Mouse (Mus musculus): ENCODE data around the gene H60b.
"Not testable (repeated sequence)": the region's sequence is repeated elsewhere in the genome, so short reads cannot be mapped to it uniquely, and the experiment has no call there.

The H60b gene

DNA sequence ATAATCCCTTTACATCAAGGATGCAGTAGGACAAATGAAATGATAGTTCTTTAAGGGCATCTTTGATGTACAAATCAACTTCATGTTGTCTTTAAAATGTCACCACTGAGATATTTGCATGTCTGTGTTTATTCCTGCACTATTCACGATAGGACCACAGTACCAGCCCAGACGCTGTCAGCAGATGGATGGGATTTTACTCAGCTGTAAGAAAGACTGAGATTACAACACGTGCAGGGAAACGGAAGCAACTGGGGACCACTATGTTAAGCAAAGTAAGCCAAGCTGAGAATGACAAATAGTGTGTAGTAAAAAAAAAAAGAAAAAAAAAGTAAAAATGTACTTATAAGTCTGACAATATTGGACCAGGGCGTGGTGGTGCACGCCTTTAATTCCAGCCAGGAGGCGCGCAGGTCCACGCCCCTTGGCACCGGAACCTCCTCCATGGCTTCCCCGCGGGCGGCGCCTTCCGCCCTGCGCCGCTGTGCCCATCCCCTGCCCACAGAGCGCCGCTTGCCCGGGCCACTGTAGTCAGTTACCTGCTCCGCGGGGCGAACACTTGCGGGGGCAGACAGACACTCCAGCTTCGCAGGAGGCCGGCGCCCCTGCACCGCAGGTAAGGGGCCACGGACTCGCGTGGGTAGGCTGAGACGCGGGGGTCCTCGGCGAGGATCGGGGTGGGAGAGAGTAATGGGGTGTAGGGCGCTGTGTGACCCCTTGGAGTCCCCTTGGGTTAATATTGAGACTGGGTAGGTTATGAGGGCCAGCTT is 114.7 kb downstream of the H60b start:
- not testable (repeated sequence) for DNase-seq (ENCODE audit: extremely low read depth, insufficient read length, low spot score)

- no peak for DNase-seq (ENCODE audit: extremely low read depth, insufficient read length, low spot score)
Observed at GRCm38 (mm10) chr10:22273684-22274305, 115.4 kb downstream of the H60b start.

DNA sequence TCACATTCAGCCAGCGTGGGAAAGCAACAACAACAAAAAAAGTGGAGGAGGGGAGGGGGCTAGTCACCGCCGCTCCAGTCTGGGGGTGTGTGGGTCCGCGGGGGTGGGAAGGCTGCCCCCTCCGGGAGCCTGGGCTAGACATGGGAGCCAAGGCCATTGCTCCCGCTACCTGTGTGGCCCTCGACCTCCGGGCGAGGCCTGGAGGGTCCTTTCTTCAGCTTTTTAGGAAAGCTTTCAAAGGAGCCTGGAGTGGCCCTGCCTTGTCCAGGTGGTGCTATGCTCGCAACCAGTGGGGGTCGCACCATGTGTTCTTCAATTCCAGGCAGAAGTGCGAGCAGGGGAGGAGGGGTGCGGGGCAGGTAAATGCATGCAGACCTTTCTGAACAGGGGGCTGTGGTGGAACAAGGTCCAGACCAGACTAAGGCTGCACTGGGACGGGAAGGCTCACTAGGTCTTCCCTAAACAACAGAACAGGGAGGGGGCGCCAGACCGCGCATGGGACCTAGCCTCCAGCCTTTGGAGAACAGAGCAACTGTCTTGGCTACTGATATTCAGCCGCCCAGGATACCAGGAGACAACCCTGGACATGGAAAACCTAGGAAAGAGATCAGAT is 116.2 kb downstream of the H60b start:
- no peak for DNase-seq (ENCODE audit: extremely low read depth, insufficient read length, low spot score)

GRCm38 (mm10) chr10:22278468-22278867 is 120.1 kb downstream of the H60b start:
- DNase-seq (ENCODE audit: extremely low read depth, insufficient read length, low spot score) = not testable (repeated sequence)

- DNase-seq (ENCODE audit: extremely low read depth, insufficient read length, low spot score) = no peak
Observed at GRCm38 (mm10) chr10:22282816-22283215, 124.4 kb downstream of the H60b start.

GRCm38 (mm10) chr10:22295676-22296075 is 137.3 kb downstream of the H60b start:
- DNase-seq (ENCODE audit: extremely low read depth, insufficient read length, low spot score) = no peak

- DNase-seq (ENCODE audit: extremely low read depth, insufficient read length, low spot score) = no peak
Observed at GRCm38 (mm10) chr10:22297033-22297762, 138.8 kb downstream of the H60b start.

DNA sequence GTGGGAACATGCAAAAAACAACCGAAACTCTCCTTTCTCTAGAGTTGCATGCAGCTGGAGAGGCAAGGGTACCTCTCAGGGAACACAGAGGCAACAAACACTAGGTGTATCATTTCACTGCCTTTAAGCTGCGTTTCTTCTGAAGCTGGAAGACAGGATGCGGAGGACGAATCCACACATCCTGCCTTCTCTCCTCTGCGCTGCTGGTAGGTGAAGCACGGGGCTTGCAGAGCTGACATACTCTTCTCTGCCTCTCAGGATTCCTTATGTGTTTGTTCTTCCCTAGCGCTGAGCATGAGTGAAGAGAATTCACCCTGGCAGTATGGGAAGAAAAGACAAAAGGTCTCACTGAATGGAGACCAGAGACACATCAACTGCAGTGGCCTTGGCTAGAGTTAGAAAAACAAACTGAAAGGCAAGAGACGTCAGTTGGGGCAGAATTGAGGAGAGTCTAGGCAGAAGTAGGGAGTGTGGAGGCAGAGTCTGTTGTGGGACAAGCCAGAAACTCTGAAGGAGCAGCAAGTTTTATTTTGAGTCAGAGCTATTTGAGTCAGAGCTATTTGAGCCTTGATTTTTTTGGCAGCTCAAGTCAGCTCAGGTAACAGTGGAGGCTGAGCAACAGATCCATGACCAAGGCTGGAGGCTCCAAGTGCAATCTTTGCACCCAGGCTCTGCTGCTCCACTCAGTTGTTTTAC is 139.5 kb downstream of the H60b start:
- no peak for DNase-seq (ENCODE audit: extremely low read depth, insufficient read length, low spot score)

DNA sequence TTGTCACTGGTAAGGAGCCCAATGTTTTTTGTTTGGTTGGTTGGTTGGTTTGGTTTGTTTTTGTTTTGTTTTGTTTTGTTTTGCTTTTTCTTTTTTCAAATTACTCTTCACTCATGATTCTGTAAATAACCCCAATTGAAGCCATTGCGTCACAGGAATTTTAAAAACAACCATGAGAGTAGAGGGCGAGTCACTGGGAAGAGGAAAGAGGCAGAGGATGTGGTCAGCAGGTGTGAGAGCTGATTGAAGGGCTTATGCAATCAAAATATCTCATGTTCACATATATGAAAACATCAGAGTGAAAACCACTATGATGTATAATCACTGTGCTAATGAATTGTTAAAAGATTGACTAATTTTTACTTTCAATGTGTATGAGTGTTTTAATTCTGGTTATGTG is 140.9 kb downstream of the H60b start:
- no peak for DNase-seq (ENCODE audit: extremely low read depth, insufficient read length, low spot score)

- no peak for DNase-seq (ENCODE audit: extremely low read depth, insufficient read length, low spot score)
Observed at GRCm38 (mm10) chr10:22301641-22302040, 143.3 kb downstream of the H60b start.

DNA sequence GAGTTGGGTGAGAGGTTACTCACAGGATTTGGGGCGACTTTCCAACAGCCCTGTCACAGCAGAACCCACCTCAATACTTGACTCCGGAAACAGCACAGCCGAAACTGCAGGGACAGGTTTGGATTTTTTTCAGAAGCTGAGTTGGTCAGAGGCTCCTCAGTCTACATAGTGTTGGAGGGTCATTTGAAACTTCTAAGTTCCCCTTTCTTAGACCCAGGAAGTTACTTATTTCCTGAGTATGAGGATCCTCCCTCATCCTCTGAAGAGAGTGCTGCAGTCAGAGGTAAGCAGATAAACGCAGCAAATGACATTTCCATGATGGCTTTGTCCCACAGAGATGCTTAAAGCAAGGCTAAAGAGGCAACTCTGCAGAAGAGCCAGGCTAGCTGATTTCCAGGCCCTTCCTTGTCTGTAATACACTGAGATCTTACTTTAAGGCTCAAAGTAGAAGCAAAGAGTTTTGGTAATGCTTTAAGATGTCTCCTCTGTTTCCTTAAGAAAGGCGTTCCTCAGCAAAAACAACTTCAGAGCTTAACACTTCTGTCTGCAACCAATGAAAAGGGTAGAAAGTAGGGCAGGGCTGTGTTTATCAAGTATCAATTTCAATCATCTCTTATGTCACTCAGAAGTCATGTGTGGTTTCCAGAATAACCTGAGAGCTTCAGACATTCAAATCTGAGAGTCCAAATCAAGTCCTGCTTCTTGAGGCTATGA is 144.1 kb downstream of the H60b start:
- no peak for DNase-seq (ENCODE audit: extremely low read depth, insufficient read length, low spot score)

- DNase-seq (ENCODE audit: extremely low read depth, insufficient read length, low spot score) = no peak
Observed at GRCm38 (mm10) chr10:22303736-22304135, 145.3 kb downstream of the H60b start.

- DNase-seq (ENCODE audit: extremely low read depth, insufficient read length, low spot score) = peak; percentile 10
Observed at GRCm38 (mm10) chr10:22305801-22306200, 147.4 kb downstream of the H60b start.

GRCm38 (mm10) chr10:22306452-22306851 is 148.1 kb downstream of the H60b start:
- peak; percentile 81 for DNase-seq (ENCODE audit: extremely low read depth, insufficient read length, low spot score)

- DNase-seq (ENCODE audit: extremely low read depth, insufficient read length, low spot score) = no peak
Observed at GRCm38 (mm10) chr10:22308221-22308620, 149.8 kb downstream of the H60b start.

- DNase-seq (ENCODE audit: extremely low read depth, insufficient read length, low spot score) = no peak
Observed at GRCm38 (mm10) chr10:22322858-22323257, 164.5 kb downstream of the H60b start.
